8 mouse cellular contexts compared by ENCODE assay signal in genomic region chr19:28963842-28964551, GRCm38 (mm10). TPM values are rescaled to one million over a fixed set of nuclear protein-coding genes. Genes with fewer than 3 reads are reported as not detected.
A peak's percentile ranks its signal among the peaks of the same experiment; 100 is the strongest.
DNase-seq lines count a peak whose midpoint lies in the region; ATAC-seq and TF ChIP-seq lines count a peak whose summit lies in the region.

Gene Plpp6 (plus strand): TSS chr19:28963953.

- under 1% methylated on average over 57 of the region's 73 CpGs for WGBS in forebrain, postnatal 0 days
- WGBS in lung, embryonic 15.5 days = under 1% methylated on average over 52 of the region's 73 CpGs
- under 1% methylated on average over 73 of the region's 73 CpGs for WGBS in olfactory bulb, adult 2 months

- peaks cover 0 to 4% of the 10 kb centered on the region in 2 experiments; a peak in 2 of 4 replicates for H3K4me1 ChIP-seq in ES-E14 (ENCODE audit: control insufficient read depth in 2 of 2, insufficient read depth in 2 of 2, low read length in 2 of 2, poor library complexity in 1 of 2)
- peaks cover 6% of the 10 kb centered on the region for H3K4me1 ChIP-seq in forebrain, postnatal 0 days (ENCODE audit: insufficient read depth)
- peaks cover 16% of the 10 kb centered on the region for H3K4me1 ChIP-seq in lung, embryonic 15.5 days
- H3K4me1 ChIP-seq in olfactory bulb, adult 2 months (ENCODE audit: control insufficient read depth, insufficient read depth, low read length) = peaks cover 10% of the 10 kb centered on the region

- H3K27ac ChIP-seq in ES-E14 (ENCODE audit: insufficient read depth, low read depth, low read length, poor library complexity, severe bottlenecking) = no peak within 1 kb of the TSS
- peak within 1 kb of the TSS; percentile 87 for H3K27ac ChIP-seq in forebrain, postnatal 0 days (ENCODE audit: low read depth, low read length)
- peak within 1 kb of the TSS; percentile 76 for H3K27ac ChIP-seq in lung, embryonic 15.5 days
- peak within 1 kb of the TSS; percentile 28 for H3K27ac ChIP-seq in olfactory bulb, adult 2 months (ENCODE audit: insufficient read depth, low read depth, low read length)

- H3K9me3 ChIP-seq in ES-E14 (ENCODE audit: control insufficient read depth, insufficient read depth, low read depth, low read length) = no peaks in the 10 kb centered on the region
- H3K9me3 ChIP-seq in forebrain, postnatal 0 days (ENCODE audit: low read length) = no peaks in the 10 kb centered on the region
- no peaks in the 10 kb centered on the region for H3K9me3 ChIP-seq in lung, embryonic 15.5 days

- peak within 1 kb of the TSS; percentile 89 for H3K4me2 ChIP-seq in forebrain, postnatal 0 days (ENCODE audit: low read depth)
- H3K4me2 ChIP-seq in lung, embryonic 15.5 days = peak within 1 kb of the TSS; percentile 93

- H3K9ac ChIP-seq in ES-E14 (ENCODE audit: insufficient read depth, low read depth, low read length, poor library complexity, severe bottlenecking) = peak within 1 kb of the TSS; percentile 89
- H3K9ac ChIP-seq in forebrain, postnatal 0 days = peak within 1 kb of the TSS; percentile 88
- H3K9ac ChIP-seq in lung, embryonic 15.5 days = peak within 1 kb of the TSS; percentile 82

- TF ChIP-seq POLR2A in olfactory bulb, adult 2 months (IDR thresholded peaks at IDR 0.05; ENCODE audit: insufficient read depth, low read depth, low read length) = no peak; the same call in none of the 2 replicates

- H3K4me3 ChIP-seq in ES-E14 (ENCODE audit: insufficient read depth in 1 of 2, low read depth in 1 of 2, low read length in 2 of 2, poor library complexity in 1 of 2, severe bottlenecking in 1 of 2) = peak within 1 kb of the TSS; percentile 94 to 96
- H3K4me3 ChIP-seq in forebrain, postnatal 0 days (ENCODE audit: low read depth, low read length) = peak within 1 kb of the TSS; percentile 81
- H3K4me3 ChIP-seq in lung, embryonic 15.5 days = peak within 1 kb of the TSS; percentile 90
- peak within 1 kb of the TSS; percentile 85 for H3K4me3 ChIP-seq in olfactory bulb, adult 2 months (ENCODE audit: insufficient read depth, low read depth, low read length)

- no peaks in the 10 kb centered on the region for H3K36me3 ChIP-seq in ES-E14 (ENCODE audit: control insufficient read depth, insufficient read depth, low read length, poor library complexity, severe bottlenecking)
- no peaks in the 10 kb centered on the region for H3K36me3 ChIP-seq in forebrain, postnatal 0 days (ENCODE audit: insufficient read depth)
- H3K36me3 ChIP-seq in lung, embryonic 15.5 days = no peaks in the 10 kb centered on the region

- intact Hi-C loops in heart, postnatal 36 days (cut with DNase I) = loop anchor here (2.0 kb wide), 2 partner anchors 27 to 187 kb away; partner anchors contain the start of gene Cdc37l1

- peak; percentile 76 for TF ChIP-seq CTCF in forebrain, postnatal 0 days (IDR thresholded peaks at IDR 0.05; ENCODE audit: low read depth)
- no peak; the same call in 1 of the 2 replicates for TF ChIP-seq CTCF in olfactory bulb, adult 2 months (IDR thresholded peaks at IDR 0.05; ENCODE audit: insufficient read depth, low read depth, low read length)

- DNase-seq in ES-E14 (ENCODE audit: low read depth, low spot score) = peak; percentile 59
- DNase-seq in cerebellum, adult 11-12 months = peak; percentile 90
- peak; percentile 85 for DNase-seq in forebrain, postnatal 0 days
- peak; percentile 82 to 86 for DNase-seq in heart, postnatal 36 days
- peak; percentile 58 to 74 for DNase-seq in layer of hippocampus, adult 8-10 months (ENCODE audit: low spot score in 2 of 2)
- peak; percentile 81 for DNase-seq in thymus, adult 18-20 months

- in situ Hi-C loops in ES-E14 (cut with MboI; ENCODE audit: low sequenced_read_pairs in 2 of 2, unreplicated experiment in 2 of 2) = no loop called here

- peak; percentile 90 for ATAC-seq in forebrain, postnatal 0 days
- ATAC-seq in lung, embryonic 15.5 days (ENCODE audit: borderline replicate concordance, extremely low read depth, low FRiP score, low TSS enrichment) = peak; percentile 86

- H3K27me3 ChIP-seq in forebrain, postnatal 0 days (ENCODE audit: insufficient read depth, low read length) = no peaks in the 10 kb centered on the region
- H3K27me3 ChIP-seq in lung, embryonic 15.5 days = no peaks in the 10 kb centered on the region

TF ChIP-seq in ES-E14, 5 proteins besides CTCF, POLR2A, EP300 and RAD21:
- TF ChIP-seq ZC3H11A (IDR thresholded peaks at IDR 0.05; ENCODE audit: borderline replicate concordance, low read depth, low read length) = no peak

RNA-seq across cellular contexts. Expression of gene Plpp6, which starts in this region (rescaled TPM):
- 2.0 and 3.0 TPM in 2 replicates for total RNA-seq in ES-E14 (2012; rRNA removed)
- total RNA-seq in forebrain, postnatal 0 days (2014; rRNA removed) = 17.6 and 22.6 TPM in 2 replicates
- 13.2 and 17.8 TPM in 2 replicates for polyA plus RNA-seq in forebrain, postnatal 0 days (2015; fragmentation: Nextera tagmentation; extraction: Ambion mirVana)
- 1 to 10 TPM; 6.2 to 7.2 TPM for total RNA-seq in heart, postnatal 36 days (2021)
- total RNA-seq in layer of hippocampus, adult 8-10 months (2022) = 10 to 100 TPM; 50.5 to 57.9 (median 52.1) TPM
- polyA plus RNA-seq in lung, embryonic 15.5 days (2015; fragmentation: Nextera tagmentation; extraction: Ambion mirVana) = 7.0 TPM in 2 replicates
- polyA plus RNA-seq in olfactory bulb, adult 2 months (2012; ENCODE audit: insufficient read depth, insufficient read length, low replicate concordance, missing spikeins) = not detected in 2 replicates
